Mouse (Mus musculus): ENCODE data around the gene Nos3. TPM values are rescaled to one million over a fixed set of nuclear protein-coding genes. Genes with fewer than 3 reads are reported as not detected.
A peak's percentile ranks its signal among the peaks of the same experiment; 100 is the strongest.

The Nos3 gene
- total and polyA plus RNA-seq, 3 experiments: 0.30 to 0.36 (median 0.31) TPM

DNA sequence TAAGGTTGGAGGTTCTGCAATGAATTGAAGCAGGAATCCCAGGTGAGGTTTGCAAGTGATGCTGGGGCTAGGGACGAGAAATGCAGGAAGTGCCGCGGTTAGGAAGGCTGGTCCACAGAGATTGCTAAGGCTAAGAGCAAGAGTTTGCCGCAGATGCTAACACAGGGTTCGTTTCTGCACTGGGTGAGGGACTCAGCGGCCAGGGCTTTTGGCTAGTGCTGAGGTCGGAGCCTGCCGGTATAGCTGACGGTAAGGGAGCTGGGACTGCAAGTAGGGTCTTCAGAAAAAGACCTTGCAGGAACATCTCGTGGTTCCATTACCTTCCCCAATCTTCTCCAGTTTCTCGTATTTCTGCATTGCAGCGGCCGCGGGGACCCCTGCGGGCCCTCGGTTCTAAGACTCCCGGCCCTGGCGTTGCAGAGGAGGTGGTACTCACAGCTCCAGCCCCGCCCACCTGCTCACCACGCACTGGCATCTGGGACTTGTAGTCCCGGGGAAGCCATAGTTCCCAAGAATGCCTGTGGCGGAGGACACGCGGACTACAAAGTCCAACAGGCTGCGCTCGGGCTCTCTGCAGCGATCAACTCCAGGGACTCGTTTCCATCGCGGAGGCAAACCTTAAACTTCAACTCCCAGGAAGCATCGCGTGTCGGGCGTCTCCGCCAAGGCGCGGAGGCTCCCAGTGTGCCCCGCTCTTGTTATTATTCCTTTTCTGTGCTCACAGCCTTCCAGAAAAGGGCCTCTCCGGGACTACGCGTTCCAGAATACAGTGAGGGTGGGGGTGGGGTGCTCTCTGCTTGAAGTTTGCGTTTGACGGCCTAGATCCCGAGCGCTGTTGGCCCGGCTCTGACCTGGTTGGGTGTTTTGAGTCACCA lies 58.8 kb downstream of the Nos3 start, which contains the start of the genes Cdk5 and Slc4a2 (continued):
- peak; percentile 80 for TF ChIP-seq MAX (IDR thresholded peaks at IDR 0.05; ENCODE audit: low read length)
- peak; percentile 61 for TF ChIP-seq NRF1 (IDR thresholded peaks at IDR 0.05; ENCODE audit: low read depth, low read length)
- TF ChIP-seq CHD2 (IDR thresholded peaks at IDR 0.05; ENCODE audit: low read length): peak; percentile 74
- peak; percentile 52; the same call in 1 of the 2 replicates for TF ChIP-seq MAZ (IDR thresholded peaks at IDR 0.05; ENCODE audit: low read depth, low read length)
- TF ChIP-seq TCF12 (IDR thresholded peaks at IDR 0.05; ENCODE audit: low read depth, low read length): peak; percentile 77
- TF ChIP-seq NELFE (IDR thresholded peaks at IDR 0.05; ENCODE audit: low read depth, low read length): peak; percentile 66; the same call in 1 of the 2 replicates
- TF ChIP-seq POLR2AphosphoS2 (IDR thresholded peaks at IDR 0.05; ENCODE audit: low read depth, low read length): no peak
- TF ChIP-seq TBP (conservative IDR thresholded peaks at IDR 0.05; ENCODE audit: low read depth, low read length): peak; percentile 77
- no peak for TF ChIP-seq ZC3H11A (IDR thresholded peaks at IDR 0.05; ENCODE audit: low read depth, low read length)
- TF ChIP-seq ZMIZ1 (IDR thresholded peaks at IDR 0.05; ENCODE audit: low read depth, low read length): peak; percentile 62
- TF ChIP-seq ELF1 (IDR thresholded peaks at IDR 0.05; ENCODE audit: low read depth, low read length): peak; percentile 86
- 0 out of 4 replicates have a peak, but pooled peaks of 1 of the 2 experiments have one; percentile 7 for TF ChIP-seq CTCF (conservative IDR thresholded peaks at IDR 0.05 in 1 of 2, IDR thresholded peaks at IDR 0.05 in 1 of 2; ENCODE audit: low read depth in 2 of 2, low read length in 2 of 2)
- TF ChIP-seq GABPA (IDR thresholded peaks at IDR 0.05; ENCODE audit: insufficient replicate concordance, low read depth, low read length): peak; percentile 75; the same call in 1 of the 2 replicates
- peak; percentile 90 for TF ChIP-seq MYC (IDR thresholded peaks at IDR 0.05; ENCODE audit: low read depth, low read length)
- TF ChIP-seq ZNF384 (IDR thresholded peaks at IDR 0.05; ENCODE audit: low read depth, low read length): no peak

- DNase-seq (ENCODE audit: extremely low read depth): peak; percentile 17
- H3K27me3 ChIP-seq (replicated peaks): no peaks in the 10 kb centered on the region
- dilution Hi-C loops (cut with MboI; ENCODE audit: extremely low pct_ligation_motif_present, extremely low pct_unique_long_range_greater_than_20kb, low sequenced_read_pairs): no loop called here
- peak overlapping the region; percentile 68 to 94 (median 86) for H3K4me3 ChIP-seq (replicated peaks in 1 of 3; ENCODE audit: low read depth in 2 of 3, low read length in 2 of 3, poor library complexity in 1 of 3)
- peak overlapping the region; percentile 97 for H3K9ac ChIP-seq (ENCODE audit: insufficient read depth, low read depth)
- peaks cover 14 to 43% of the 10 kb centered on the region in 2 experiments for H3K36me3 ChIP-seq (replicated peaks in 1 of 2; ENCODE audit: control insufficient read depth in 1 of 2, insufficient read depth in 1 of 2, low read length in 1 of 2)
- no peaks in the 10 kb centered on the region for H3K9me3 ChIP-seq (replicated peaks; ENCODE audit: low read length)
- peak overlapping the region; percentile 63 for H3K27ac ChIP-seq (ENCODE audit: insufficient read depth, low read depth)
- peaks cover 10% of the 10 kb centered on the region; the same call in 1 of the 2 replicates for H3K79me2 ChIP-seq (replicated peaks; ENCODE audit: control insufficient read depth, extremely low read depth, insufficient read depth, poor library complexity, severe bottlenecking)
- peaks cover 16 to 41% of the 10 kb centered on the region in 2 experiments for H3K4me1 ChIP-seq (ENCODE audit: control insufficient read depth in 1 of 2, insufficient read depth in 2 of 2)
- in situ Hi-C loops (cut with MboI; ENCODE audit: low pct_ligation_motif_present, low pct_unique_long_range_greater_than_20kb, low sequenced_read_pairs): loop anchor here (5.0 kb wide), 1 partner anchor 33 kb away; no protein-coding TSS in a partner anchor
- H3K4me2 ChIP-seq (ENCODE audit: insufficient read depth, low read depth, poor library complexity, severe bottlenecking): peak overlapping the region; percentile 84
- TF ChIP-seq HCFC1 (IDR thresholded peaks at IDR 0.05; ENCODE audit: low read depth, low read length): no peak
- TF ChIP-seq RCOR1 (conservative IDR thresholded peaks at IDR 0.05; ENCODE audit: low read depth, low read length): no peak
- 0 out of 2 replicates have a peak, but pooled peaks have one; percentile 34 for TF ChIP-seq UBTF (IDR thresholded peaks at IDR 0.05; ENCODE audit: low read depth, low read length)
- no peak for TF ChIP-seq MAZ (IDR thresholded peaks at IDR 0.05; ENCODE audit: low read depth, low read length)
- TF ChIP-seq BHLHE40 (IDR thresholded peaks at IDR 0.05; ENCODE audit: low read depth, low read length): no peak
- no peak for TF ChIP-seq USF1 (IDR thresholded peaks at IDR 0.05; ENCODE audit: low read depth, low read length)
Measured at GRCm38 (mm10) chr5:24424004-24424781, 59.6 kb downstream of the Nos3 start.

All from CH12.LX (cell line).